Mouse (Mus musculus): ENCODE data around the gene Otoa. TPM values are rescaled to one million over a fixed set of nuclear protein-coding genes. Genes with fewer than 3 reads are reported as not detected.

The Otoa gene
- polyA plus RNA-seq, 1 experiment from 2014 or later, result not detected

GRCm38 (mm10) chr7:121120143-121120818 lies 38.8 kb downstream of the Otoa start:
- Histone ChIP-seq H3K27me3 (replicated peaks) (peaks cover 4% of the 10 kb centered on the region; the same call in 1 of the 2 replicates), H3K4me2 (no peak overlapping the region), H3K9me3 (replicated peaks) (no peaks in the 10 kb centered on the region), H3K27ac (ENCODE audit: poor library complexity, severe bottlenecking) (no peak overlapping the region), H3K4me1 (replicated peaks) (peaks cover 6% of the 10 kb centered on the region), H3K4me3 (no peak overlapping the region), H3K9ac (no peak overlapping the region), H3K36me3 (no peaks in the 10 kb centered on the region)
- 0 out of 2 replicates have a peak, but pooled peaks have one; percentile 48 for ATAC-seq (ENCODE audit: insufficient number of reproducible peaks, low FRiP score)
- 13% methylated on average over 10 of the region's 10 CpGs for WGBS

- ATAC-seq (ENCODE audit: insufficient number of reproducible peaks, low FRiP score), result no peak
- no peak overlapping the region for H3K4me3 ChIP-seq
- H3K4me1 ChIP-seq (replicated peaks), result no peaks in the 10 kb centered on the region
- H3K9ac ChIP-seq, result no peak overlapping the region
- H3K4me2 ChIP-seq, result no peak overlapping the region
- H3K9me3 ChIP-seq (replicated peaks), result peaks cover 9% of the 10 kb centered on the region; the same call in 1 of the 2 replicates
- 88% methylated on average over 2 of the region's 2 CpGs for WGBS
- H3K27me3 ChIP-seq (replicated peaks), result no peaks in the 10 kb centered on the region; the same call in 1 of the 2 replicates
- H3K27ac ChIP-seq (ENCODE audit: poor library complexity, severe bottlenecking), result no peak overlapping the region
- no peaks in the 10 kb centered on the region for H3K36me3 ChIP-seq
Observed at GRCm38 (mm10) chr7:121130837-121131236, 49.4 kb downstream of the Otoa start.

GRCm38 (mm10) chr7:121141274-121141673 lies 59.8 kb downstream of the Otoa start:
- Histone ChIP-seq H3K36me3 (no peaks in the 10 kb centered on the region), H3K4me1 (replicated peaks) (no peaks in the 10 kb centered on the region), H3K27ac (ENCODE audit: poor library complexity, severe bottlenecking) (no peak overlapping the region), H3K9me3 (replicated peaks) (no peaks in the 10 kb centered on the region), H3K4me2 (no peak overlapping the region), H3K9ac (no peak overlapping the region), H3K4me3 (no peak overlapping the region), H3K27me3 (replicated peaks) (no peaks in the 10 kb centered on the region)
- WGBS, result 79% methylated on average over 5 of the region's 5 CpGs
- no peak for ATAC-seq (ENCODE audit: insufficient number of reproducible peaks, low FRiP score)

GRCm38 (mm10) chr7:121150662-121151061 lies 69.2 kb downstream of the Otoa start:
- Histone ChIP-seq H3K4me1 (replicated peaks) (no peaks in the 10 kb centered on the region), H3K4me3 (no peak overlapping the region), H3K9me3 (replicated peaks) (no peaks in the 10 kb centered on the region), H3K36me3 (no peaks in the 10 kb centered on the region), H3K4me2 (no peak overlapping the region), H3K27ac (ENCODE audit: poor library complexity, severe bottlenecking) (no peak overlapping the region), H3K9ac (no peak overlapping the region), H3K27me3 (replicated peaks) (no peaks in the 10 kb centered on the region)
- 68% methylated on average over 5 of the region's 5 CpGs for WGBS
- ATAC-seq (ENCODE audit: insufficient number of reproducible peaks, low FRiP score), result no peak

- 85% methylated on average over 2 of the region's 2 CpGs for WGBS
- no peak overlapping the region for H3K27ac ChIP-seq (ENCODE audit: poor library complexity, severe bottlenecking)
- no peaks in the 10 kb centered on the region for H3K4me1 ChIP-seq (replicated peaks)
- H3K9ac ChIP-seq, result no peak overlapping the region
- ATAC-seq (ENCODE audit: insufficient number of reproducible peaks, low FRiP score), result no peak
- H3K9me3 ChIP-seq (replicated peaks), result no peaks in the 10 kb centered on the region
- no peaks in the 10 kb centered on the region for H3K27me3 ChIP-seq (replicated peaks)
- H3K36me3 ChIP-seq, result no peaks in the 10 kb centered on the region
- H3K4me2 ChIP-seq, result no peak overlapping the region
- H3K4me3 ChIP-seq, result no peak overlapping the region
Observed at GRCm38 (mm10) chr7:121152186-121152585, 70.7 kb downstream of the Otoa start.

GRCm38 (mm10) chr7:121165616-121166015 lies 84.2 kb downstream of the Otoa start:
- Histone ChIP-seq H3K27ac (ENCODE audit: poor library complexity, severe bottlenecking) (no peak overlapping the region), H3K36me3 (no peaks in the 10 kb centered on the region), H3K4me1 (replicated peaks) (no peaks in the 10 kb centered on the region), H3K4me3 (no peak overlapping the region), H3K9ac (no peak overlapping the region), H3K9me3 (replicated peaks) (no peaks in the 10 kb centered on the region), H3K27me3 (replicated peaks) (0 out of 2 replicates have a peak, but pooled peaks cover 4% of the 10 kb centered on the region), H3K4me2 (no peak overlapping the region)
- ATAC-seq (ENCODE audit: insufficient number of reproducible peaks, low FRiP score), result no peak
- 69% methylated on average over 1 of the region's 1 CpGs for WGBS

GRCm38 (mm10) chr7:121171888-121172287 lies 90.4 kb downstream of the Otoa start:
- WGBS, result 16% methylated on average over 6 of the region's 6 CpGs
- no peak for ATAC-seq (ENCODE audit: insufficient number of reproducible peaks, low FRiP score)
- no peaks in the 10 kb centered on the region for H3K4me1 ChIP-seq (replicated peaks)
- H3K4me3 ChIP-seq, result no peak overlapping the region
- H3K27me3 ChIP-seq (replicated peaks), result peaks cover 4% of the 10 kb centered on the region; the same call in 1 of the 2 replicates
- no peak overlapping the region for H3K4me2 ChIP-seq
- H3K36me3 ChIP-seq, result no peaks in the 10 kb centered on the region
- H3K9ac ChIP-seq, result no peak overlapping the region
- H3K9me3 ChIP-seq (replicated peaks), result no peaks in the 10 kb centered on the region
- H3K27ac ChIP-seq (ENCODE audit: poor library complexity, severe bottlenecking), result no peak overlapping the region

GRCm38 (mm10) chr7:121187201-121187786 lies 105.8 kb downstream of the Otoa start:
- Histone ChIP-seq H3K27ac (ENCODE audit: poor library complexity, severe bottlenecking) (no peak overlapping the region), H3K4me3 (no peak overlapping the region), H3K9me3 (replicated peaks) (0 out of 2 replicates have a peak, but pooled peaks cover 4% of the 10 kb centered on the region), H3K9ac (no peak overlapping the region), H3K27me3 (replicated peaks) (no peaks in the 10 kb centered on the region), H3K4me1 (replicated peaks) (no peaks in the 10 kb centered on the region), H3K4me2 (no peak overlapping the region), H3K36me3 (no peaks in the 10 kb centered on the region)
- no peak for ATAC-seq (ENCODE audit: insufficient number of reproducible peaks, low FRiP score)
- 78% methylated on average over 9 of the region's 9 CpGs for WGBS

- Histone ChIP-seq H3K9ac (no peak overlapping the region), H3K27ac (ENCODE audit: poor library complexity, severe bottlenecking) (no peak overlapping the region), H3K27me3 (replicated peaks) (no peaks in the 10 kb centered on the region), H3K9me3 (replicated peaks) (no peaks in the 10 kb centered on the region), H3K4me1 (replicated peaks) (no peaks in the 10 kb centered on the region), H3K4me3 (no peak overlapping the region), H3K36me3 (no peaks in the 10 kb centered on the region), H3K4me2 (no peak overlapping the region)
- 88% methylated on average over 7 of the region's 7 CpGs for WGBS
- ATAC-seq (ENCODE audit: insufficient number of reproducible peaks, low FRiP score), result no peak
Observed at GRCm38 (mm10) chr7:121188976-121189375, 107.5 kb downstream of the Otoa start.

- Histone ChIP-seq H3K4me2 (no peak overlapping the region), H3K4me1 (replicated peaks) (no peaks in the 10 kb centered on the region), H3K4me3 (no peak overlapping the region), H3K27me3 (replicated peaks) (no peaks in the 10 kb centered on the region), H3K9ac (no peak overlapping the region), H3K27ac (ENCODE audit: poor library complexity, severe bottlenecking) (no peak overlapping the region), H3K36me3 (no peaks in the 10 kb centered on the region), H3K9me3 (replicated peaks) (no peaks in the 10 kb centered on the region)
- WGBS, result 76% methylated on average over 8 of the region's 8 CpGs
- ATAC-seq (ENCODE audit: insufficient number of reproducible peaks, low FRiP score), result no peak
Observed at GRCm38 (mm10) chr7:121198933-121199332, 117.5 kb downstream of the Otoa start.

GRCm38 (mm10) chr7:121211804-121212203 lies 130.4 kb downstream of the Otoa start:
- H3K9me3 ChIP-seq (replicated peaks), result no peaks in the 10 kb centered on the region
- H3K27me3 ChIP-seq (replicated peaks), result no peaks in the 10 kb centered on the region
- H3K36me3 ChIP-seq, result no peaks in the 10 kb centered on the region
- no peak for ATAC-seq (ENCODE audit: insufficient number of reproducible peaks, low FRiP score)
- no peak overlapping the region for H3K4me2 ChIP-seq
- no peak overlapping the region for H3K4me3 ChIP-seq
- H3K27ac ChIP-seq (ENCODE audit: poor library complexity, severe bottlenecking), result no peak overlapping the region
- WGBS, result 79% methylated on average over 4 of the region's 4 CpGs
- no peaks in the 10 kb centered on the region for H3K4me1 ChIP-seq (replicated peaks)
- H3K9ac ChIP-seq, result no peak overlapping the region
